Mouse (Mus musculus) ovary, adult 10 weeks (tissue): ENCODE results near the gene Wiz. TPM values are rescaled to one million over a fixed set of nuclear protein-coding genes. Genes with fewer than 3 reads are reported as not detected.

Experiments used
- polyA plus RNA-seq: library from polyadenylated mRNA; stranded (reverse); fragments of 350-450 nt; fragmentation: Illumina TruSeq; extraction: RNeasy Lipid Tissue Mini Kit (QIAGEN cat#74804); gene quantifications from one replicate; pipeline ENCODE4 v1.2.3, GENCODE M21; 2014

The Wiz gene
- 4.0 TPM for polyA plus RNA-seq

GRCm38 (mm10) chr17:32389101-32389659 is at the start of gene Wiz:
Wiz (minus strand) TSS chr17:32389439.

DNA sequence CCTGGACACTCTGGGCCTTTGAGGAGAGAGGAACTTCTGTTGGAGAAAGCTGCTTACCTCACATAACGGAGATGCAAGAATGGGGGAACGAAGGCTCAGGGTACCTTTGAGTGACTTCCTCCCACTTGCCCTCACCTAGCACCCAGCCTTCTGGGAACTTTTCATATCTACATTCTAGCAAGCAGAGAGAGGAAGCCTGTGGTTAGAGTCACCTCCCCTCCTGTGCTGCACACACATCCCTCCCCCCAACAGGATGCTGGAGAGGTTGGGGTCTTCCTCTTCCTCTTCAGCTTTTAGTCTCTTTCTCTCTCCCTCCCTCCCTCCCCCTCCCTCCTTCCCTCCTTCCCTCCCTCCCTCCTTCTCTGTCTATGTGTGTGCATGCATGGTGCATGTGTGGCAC is 34.8 kb upstream of the Wiz start, which contains the start of gene Pglyrp2:
Gene Pglyrp2, minus strand, starts transcription at position 134 of the 400 bp plus-strand sequence.

DNA sequence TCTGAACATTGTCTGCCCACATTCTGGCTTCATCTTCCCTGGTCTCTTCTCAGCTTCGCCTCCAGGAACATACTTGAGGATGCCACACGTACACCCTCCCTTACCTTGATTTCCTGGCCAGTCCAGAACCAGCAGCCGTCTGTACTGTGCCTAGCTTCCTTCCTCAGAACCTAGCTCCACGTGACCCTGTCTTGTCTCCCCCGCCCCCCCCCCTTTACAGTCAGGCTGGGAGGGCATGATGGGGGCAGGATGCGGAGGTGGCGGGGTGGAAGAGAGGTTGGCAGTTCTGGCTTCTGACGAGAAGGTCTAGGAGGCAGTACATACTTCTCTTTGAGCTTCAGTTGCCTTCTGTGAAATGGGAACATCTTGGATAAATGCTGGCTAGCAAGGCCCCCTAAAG is 14.2 kb upstream of the Wiz start, which contains the start of gene Rasal3:
Gene Rasal3, minus strand, starts transcription at position 167 of the 400 bp plus-strand sequence.

GRCm38 (mm10) chr17:32350382-32350983 is 38.8 kb downstream of the Wiz start, which contains the start of gene Akap8l:
Akap8l (minus strand) TSS chr17:32350607.

GRCm38 (mm10) chr17:32320597-32321389 is 68.4 kb downstream of the Wiz start, which contains the start of gene Akap8:
Akap8 (minus strand) TSS chr17:32321238.

Other genes with a start within 250 kb of the Wiz start
- gene Notch3, start 222.6 kb downstream of the Wiz start, polyA plus RNA-seq: 1.3 TPM
- 0.37 TPM for gene Ephx3, start 199.9 kb downstream of the Wiz start, polyA plus RNA-seq
- gene Brd4, start 104.7 kb downstream of the Wiz start, polyA plus RNA-seq: 46.2 TPM
- gene Akap8, start 68.2 kb downstream of the Wiz start, polyA plus RNA-seq: 99.0 TPM
- 15.4 TPM for gene Akap8l, start 38.8 kb downstream of the Wiz start, polyA plus RNA-seq
- not detected for gene Rasal3, start 14.1 kb upstream of the Wiz start, polyA plus RNA-seq
- gene Pglyrp2, start 34.7 kb upstream of the Wiz start, polyA plus RNA-seq: not detected
- gene Cyp4f39, start 63.3 kb upstream of the Wiz start, polyA plus RNA-seq: 0.43 TPM
- gene Cyp4f17, start 116.6 kb upstream of the Wiz start, polyA plus RNA-seq: 1.4 TPM
- 3.8 TPM for gene Cyp4f16, start 147.1 kb upstream of the Wiz start, polyA plus RNA-seq
- gene Cyp4f37, start 231.9 kb upstream of the Wiz start, polyA plus RNA-seq: not detected